Mouse (Mus musculus) thymus, adult 2 months (tissue): ENCODE measurements around the gene Med24. TPM values are rescaled to one million over a fixed set of nuclear protein-coding genes. Genes with fewer than 3 reads are reported as not detected.

Source experiments
- DNase-seq: peaks from one replicate; pipeline ENCODE4 v3.0.0; 2021
- H3K27ac ChIP-seq: fragments of 200-500 bp; 2 replicates; pipeline ENCODE4 v1.5.1; 2012; ENCODE audit warnings: low read length, control low read depth; ENCODE audit not compliant: control insufficient read depth, insufficient read depth
- H3K27me3 ChIP-seq: fragments of 200-500 bp; 2 replicates; pipeline ENCODE4 v1.6.1; 2012; ENCODE audit warnings: mild to moderate bottlenecking, low read length, moderate library complexity, mixed read lengths; ENCODE audit not compliant: control insufficient read depth, insufficient read depth
- H3K36me3 ChIP-seq: fragments of 200-500 bp; 2 replicates; pipeline ENCODE4 v1.6.1; 2012; ENCODE audit warnings: mild to moderate bottlenecking, low read length, moderate library complexity; ENCODE audit not compliant: control insufficient read depth, insufficient read depth
- H3K4me1 ChIP-seq: fragments of 200-500 bp; replicated peaks from 2 replicates; pipeline ENCODE4 v1.6.1; 2012; ENCODE audit warnings: low read length; ENCODE audit not compliant: control insufficient read depth, insufficient read depth
- H3K4me3 ChIP-seq: fragments of 200-500 bp; 2 replicates; pipeline ENCODE4 v1.5.1; 2012; ENCODE audit warnings: mild to moderate bottlenecking, low read length, control low read depth, moderate library complexity; ENCODE audit not compliant: control insufficient read depth, insufficient read depth
- CTCF ChIP-seq: fragments of 200-500 bp; IDR thresholded peaks from 2 replicates; pipeline ENCODE4 v1.5.1; 2012; ENCODE audit warnings: mild to moderate bottlenecking, control low read depth, low read length, moderate library complexity, borderline replicate concordance; ENCODE audit not compliant: control insufficient read depth, poor library complexity, insufficient read depth; ENCODE audit errors: extremely low read depth
- POLR2A ChIP-seq: fragments of 200-500 bp; IDR thresholded peaks from 2 replicates; pipeline ENCODE4 v1.6.1; 2012; ENCODE audit warnings: mild to moderate bottlenecking, low read length, control low read depth, moderate library complexity; ENCODE audit not compliant: control insufficient read depth, poor library complexity, insufficient read depth; ENCODE audit errors: extremely low read depth
- WGBS: fragments of 180-500 bp; shearing (Covaris S2); methylation state at CpG from one replicate; pipeline ENCODE4 v1.1.7; 2018; 5-methylcytosine and 5-hydroxymethylcytosine counted together
- polyA plus RNA-seq: library from polyadenylated mRNA; depleted of rRNA; stranded (reverse); fragments of >200 nt; gene quantifications from 2 replicates; pipeline ENCODE4 v1.2.3, GENCODE M21; 2012

Med24 gene
- polyA plus RNA-seq, 1 experiment: 179 TPM

- peaks cover 2% of the 10 kb centered on the region; the same call in 1 of the 2 replicates for H3K4me1 ChIP-seq
- no peak for DNase-seq
- H3K27me3 ChIP-seq: no peaks in the 10 kb centered on the region
- no peak overlapping the region for H3K27ac ChIP-seq
- H3K4me3 ChIP-seq: no peak overlapping the region
- 99% methylated on average over 4 of the region's 4 CpGs for WGBS
- no peaks in the 10 kb centered on the region for H3K36me3 ChIP-seq
- no peak for TF ChIP-seq POLR2A
- no peak for TF ChIP-seq CTCF
These were observed 5.9 kb upstream of the Med24 start for GRCm38 (mm10) chr11:98735111-98735510.

DNA sequence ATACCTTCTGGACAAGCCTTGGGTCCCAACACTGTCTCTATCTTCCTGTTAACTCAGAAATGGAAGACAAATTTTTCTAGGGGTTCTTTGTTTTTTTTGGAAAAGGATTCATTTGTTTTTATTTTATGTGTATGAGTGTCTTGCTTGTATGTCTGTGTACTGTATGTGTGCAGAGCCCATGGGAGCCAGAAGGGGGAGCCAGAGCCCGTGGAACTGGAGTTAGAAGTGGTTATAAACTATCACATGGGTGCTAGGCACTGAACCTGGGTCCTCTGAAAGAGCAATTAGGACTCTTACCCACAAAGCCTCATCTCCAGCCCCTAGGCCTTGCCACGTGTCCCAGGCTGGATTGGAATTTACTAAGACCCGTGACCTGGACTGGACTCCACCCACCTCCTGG lies 4.8 kb upstream of the Med24 start:
- DNase-seq: no peak
- H3K27ac ChIP-seq: no peak overlapping the region
- no peaks in the 10 kb centered on the region for H3K4me1 ChIP-seq
- H3K36me3 ChIP-seq: no peaks in the 10 kb centered on the region
- 89% methylated on average over 3 of the region's 3 CpGs for WGBS
- no peak overlapping the region for H3K4me3 ChIP-seq
- no peaks in the 10 kb centered on the region for H3K27me3 ChIP-seq
- TF ChIP-seq CTCF: no peak

DNA sequence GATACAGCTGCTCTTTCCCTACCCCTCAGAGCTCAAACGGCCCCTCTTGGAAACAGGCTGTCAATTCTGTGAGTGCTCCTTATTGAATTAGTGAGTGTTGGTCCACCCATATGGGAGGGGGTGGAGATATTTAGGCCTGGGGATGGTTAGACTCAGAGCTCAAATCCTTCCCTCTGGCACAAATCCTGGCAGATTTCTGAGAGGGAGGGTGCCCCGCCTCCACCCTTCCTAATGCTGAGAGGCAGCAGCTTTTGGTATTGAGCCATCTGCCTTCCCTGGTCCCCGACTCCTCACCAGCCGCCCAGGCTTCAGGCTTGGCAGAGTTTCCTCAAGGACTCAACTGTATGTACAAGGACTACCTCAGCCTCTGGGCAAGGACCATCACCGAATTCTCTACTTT lies 1.9 kb upstream of the Med24 start:
- no peak for DNase-seq
- H3K27ac ChIP-seq: no peak overlapping the region
- H3K4me1 ChIP-seq: peaks cover 5% of the 10 kb centered on the region
- WGBS: 94% methylated on average over 5 of the region's 5 CpGs
- H3K36me3 ChIP-seq: 0 out of 2 replicates have a peak, but pooled peaks cover 3% of the 10 kb centered on the region
- no peak overlapping the region for H3K4me3 ChIP-seq
- H3K27me3 ChIP-seq: no peaks in the 10 kb centered on the region
- TF ChIP-seq CTCF: no peak

GRCm38 (mm10) chr11:98730727-98731126 lies 1.5 kb upstream of the Med24 start:
- no peaks in the 10 kb centered on the region for H3K27me3 ChIP-seq
- H3K36me3 ChIP-seq: 0 out of 2 replicates have a peak, but pooled peaks cover 5% of the 10 kb centered on the region
- peaks cover 5% of the 10 kb centered on the region for H3K4me1 ChIP-seq
- 87% methylated on average over 4 of the region's 4 CpGs for WGBS
- no peak for DNase-seq
- TF ChIP-seq CTCF (no peak), POLR2A (no peak)
- H3K4me3 ChIP-seq: no peak overlapping the region
- no peak overlapping the region for H3K27ac ChIP-seq

DNA sequence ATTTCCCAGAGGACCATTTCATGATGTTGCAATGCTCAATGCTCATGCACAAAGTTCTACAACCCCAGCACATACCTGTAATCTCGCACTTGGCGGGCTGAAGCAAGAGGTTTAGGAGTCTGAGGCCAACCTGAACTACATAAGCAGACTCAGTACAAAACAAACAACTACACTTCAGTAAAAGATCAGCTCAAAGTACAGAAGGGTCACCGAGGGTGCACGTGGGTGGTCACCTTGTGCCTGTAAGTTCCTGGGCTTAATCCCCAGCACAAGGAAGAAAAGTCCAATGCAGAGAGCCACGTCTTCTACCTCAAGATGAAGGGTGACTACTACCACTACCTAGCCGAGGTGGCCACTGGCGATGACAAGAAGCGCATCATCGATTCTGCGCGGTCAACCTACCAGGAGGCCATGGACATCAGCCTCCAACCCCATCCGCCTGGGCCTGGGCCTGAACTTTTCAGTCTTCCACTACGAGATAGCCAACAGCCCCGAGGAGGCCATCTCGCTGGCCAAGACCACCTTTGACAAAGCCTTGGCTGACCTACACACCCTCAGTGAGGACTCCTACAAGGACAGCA lies 3.2 kb downstream of the Med24 start:
- Histone ChIP-seq H3K4me3 (no peak overlapping the region), H3K4me1 (peaks cover 5% of the 10 kb centered on the region), H3K27ac (no peak overlapping the region), H3K36me3 (0 out of 2 replicates have a peak, but pooled peaks cover 10% of the 10 kb centered on the region), H3K27me3 (no peaks in the 10 kb centered on the region)
- DNase-seq: no peak
- 97% methylated on average over 15 of the region's 15 CpGs for WGBS
- no peak for TF ChIP-seq CTCF
- no peak for TF ChIP-seq POLR2A

- Histone ChIP-seq H3K27ac (no peak overlapping the region), H3K4me1 (peaks cover 6% of the 10 kb centered on the region; the same call in 1 of the 2 replicates), H3K36me3 (0 out of 2 replicates have a peak, but pooled peaks cover 10% of the 10 kb centered on the region), H3K27me3 (no peaks in the 10 kb centered on the region), H3K4me3 (no peak overlapping the region)
- DNase-seq: no peak
- 93% methylated on average over 7 of the region's 7 CpGs for WGBS
- TF ChIP-seq POLR2A: no peak
- TF ChIP-seq CTCF: no peak
These were observed 6.1 kb downstream of the Med24 start for GRCm38 (mm10) chr11:98723098-98723497.

- H3K4me1 ChIP-seq: peaks cover 6% of the 10 kb centered on the region; the same call in 1 of the 2 replicates
- H3K27ac ChIP-seq: no peak overlapping the region
- H3K36me3 ChIP-seq: 0 out of 2 replicates have a peak, but pooled peaks cover 7% of the 10 kb centered on the region
- no peak for DNase-seq
- no peaks in the 10 kb centered on the region for H3K27me3 ChIP-seq
- H3K4me3 ChIP-seq: no peak overlapping the region
- 90% methylated on average over 24 of the region's 24 CpGs for WGBS
- TF ChIP-seq CTCF (no peak), POLR2A (no peak)
These were observed 7.6 kb downstream of the Med24 start for GRCm38 (mm10) chr11:98721458-98722226.
